Mouse (Mus musculus) lung, postnatal 36 days (tissue): Measurements from ENCODE around the gene H2-M10.3.
A peak's percentile ranks its signal among the peaks of the same experiment; 100 is the strongest.
"Not testable (repeated sequence)": the region's sequence is repeated elsewhere in the genome, so short reads cannot be mapped to it uniquely, and the experiment has no call there.

ENCODE experiments used
- DNase-seq: peaks from one replicate; pipeline ENCODE4 v3.0.0; 2022; ENCODE audit warnings: mixed read lengths

H2-M10.3 gene

DNA sequence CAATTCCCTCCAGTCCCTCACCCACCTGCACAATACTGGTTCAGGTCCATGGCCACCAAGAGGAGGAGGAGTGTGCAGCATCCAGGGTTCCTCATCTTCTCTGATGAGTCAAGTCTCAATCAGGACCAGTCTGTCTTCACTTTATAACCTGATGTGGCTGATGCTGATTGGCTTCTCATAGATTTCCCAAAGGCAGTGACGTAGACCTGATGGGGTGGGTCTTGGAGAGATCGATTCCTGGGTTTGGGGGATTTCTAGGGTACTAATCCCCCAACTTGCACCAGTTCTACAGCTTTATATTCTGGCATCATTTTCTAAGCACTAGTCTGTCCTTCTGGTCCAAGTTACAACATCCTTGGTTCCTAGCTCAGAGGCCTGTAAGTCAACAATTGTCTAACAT, at the start of gene H2-M10.3:
H2-M10.3 (minus strand) TSS at position 101 of the 400 bp plus-strand sequence.
- DNase-seq: not testable (repeated sequence)

GRCm38 (mm10) chr17:36417416-36417815, 49.2 kb upstream of the H2-M10.3 start:
- DNase-seq: no peak

- no peak for DNase-seq
Measured at GRCm38 (mm10) chr17:36415407-36415806, 47.2 kb upstream of the H2-M10.3 start.

- DNase-seq: no peak
Measured at GRCm38 (mm10) chr17:36414361-36414760, 46.1 kb upstream of the H2-M10.3 start.

DNA sequence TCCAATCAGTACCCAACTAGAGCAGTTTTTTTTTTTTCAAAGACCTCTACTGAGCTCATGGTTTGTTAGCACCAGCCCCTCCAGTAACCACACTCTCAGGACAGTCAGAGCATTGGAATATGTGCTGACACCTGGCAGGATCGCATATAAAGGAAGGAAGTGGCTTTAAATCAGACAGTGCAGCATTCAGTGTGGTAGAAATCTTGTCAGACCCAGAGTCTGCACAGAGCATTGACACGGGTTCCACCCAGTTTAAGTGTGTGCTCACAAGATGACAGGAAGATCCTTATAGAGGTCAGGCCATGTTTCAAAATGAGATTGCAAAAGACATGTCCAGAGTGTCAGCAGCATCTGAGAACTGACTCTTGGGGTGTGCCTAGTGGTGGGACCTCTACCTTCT, 21.7 kb upstream of the H2-M10.3 start:
- no peak for DNase-seq

- not testable (repeated sequence) for DNase-seq
Measured at GRCm38 (mm10) chr17:36362404-36362803, 5.8 kb downstream of the H2-M10.3 start.

DNA sequence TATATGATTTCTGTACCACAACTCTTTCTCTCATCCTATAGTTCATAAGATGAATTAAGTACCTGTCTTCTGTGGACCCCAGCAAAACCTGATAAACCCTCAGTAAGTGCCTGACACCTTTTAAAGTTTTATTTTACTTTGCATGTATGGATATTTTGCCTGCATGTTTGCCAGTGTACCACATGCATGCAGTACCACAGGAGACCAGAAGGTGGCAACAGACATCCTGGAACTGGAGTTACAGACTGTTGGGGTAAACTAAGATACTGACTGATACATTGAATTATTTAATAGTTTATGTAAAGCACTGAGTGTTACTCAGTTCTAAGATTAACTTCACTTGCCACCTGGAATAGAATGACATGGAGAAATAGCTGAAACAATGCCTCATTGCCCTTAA, 10.7 kb downstream of the H2-M10.3 start:
- DNase-seq: peak; percentile 71

- DNase-seq: no peak
Measured at GRCm38 (mm10) chr17:36355763-36356162, 12.5 kb downstream of the H2-M10.3 start.

- DNase-seq: peak; percentile 63
Measured at GRCm38 (mm10) chr17:36355343-36355742, 12.9 kb downstream of the H2-M10.3 start.

DNA sequence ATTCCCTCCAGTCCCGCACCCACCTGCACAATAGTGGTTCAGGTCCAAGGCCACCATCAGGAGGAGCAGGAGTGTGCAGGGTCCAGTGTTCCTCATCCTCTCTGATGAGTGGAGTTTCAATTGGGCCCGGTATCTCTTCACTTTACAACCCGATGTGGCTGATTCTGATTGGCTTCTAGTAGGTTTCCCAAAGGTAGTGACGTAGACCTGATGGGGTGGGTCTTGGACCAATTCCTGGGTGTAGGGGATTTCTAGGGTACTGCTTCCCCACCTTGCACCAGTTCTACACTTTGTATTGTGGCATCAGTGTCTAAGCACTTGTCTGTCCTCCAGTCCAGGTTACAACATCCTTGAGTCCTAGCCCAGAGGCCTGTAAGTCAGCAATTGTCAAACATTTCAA, 42.2 kb downstream of the H2-M10.3 start, which contains the start of gene H2-M10.1:
H2-M10.1 (minus strand) TSS at position 101 of the 400 bp plus-strand sequence.
- DNase-seq: no peak

GRCm38 (mm10) chr17:36315689-36316253, 52.4 kb downstream of the H2-M10.3 start:
- DNase-seq: no peak

GRCm38 (mm10) chr17:36315041-36315688, 53.1 kb downstream of the H2-M10.3 start:
- peak; percentile 70 for DNase-seq
